Mouse (Mus musculus) heart, adult 10 weeks (tissue): ENCODE data around the gene Srcin1. TPM values are rescaled to one million over a fixed set of nuclear protein-coding genes. Genes with fewer than 3 reads are reported as not detected.

ENCODE experiments used
- polyA plus RNA-seq: library from polyadenylated mRNA; stranded (reverse); fragments of 350-450 nt; fragmentation: Illumina TruSeq; extraction: RNeasy Lipid Tissue Mini Kit (QIAGEN cat#74804); gene quantifications from one replicate; pipeline ENCODE4 v1.2.3, GENCODE M21; 2014; ENCODE audit warnings: low read depth, low replicate concordance

Srcin1 gene
- 0.26 TPM for polyA plus RNA-seq

GRCm38 (mm10) chr11:97576136-97576906 lies at the start of gene Srcin1:
TSS of gene Srcin1 (minus strand) at chr11:97576186.

GRCm38 (mm10) chr11:97499865-97500719 lies 75.9 kb downstream of the Srcin1 start, which contains the start of gene 4933428G20Rik:
TSS of gene 4933428G20Rik (minus strand) at chr11:97500340.

Other genes starting within 250 kb of the Srcin1 start
- gene Gpr179, start 224.1 kb downstream of the Srcin1 start, polyA plus RNA-seq, result not detected
- 16.7 TPM for gene Socs7, start 213.6 kb downstream of the Srcin1 start, polyA plus RNA-seq
- gene Arhgap23, start 160.7 kb downstream of the Srcin1 start, polyA plus RNA-seq, result 13.0 TPM
- not detected for gene 4933428G20Rik, start 75.8 kb downstream of the Srcin1 start, polyA plus RNA-seq
- gene Epop, start 53.5 kb upstream of the Srcin1 start, polyA plus RNA-seq, result 0.63 TPM
- 47.4 TPM for gene Mllt6, start 87.2 kb upstream of the Srcin1 start, polyA plus RNA-seq
- gene Cisd3, start 109.6 kb upstream of the Srcin1 start, polyA plus RNA-seq, result 97.2 TPM
- 6.2 TPM for gene Pcgf2, start 124.3 kb upstream of the Srcin1 start, polyA plus RNA-seq
- gene Psmb3, start 127.2 kb upstream of the Srcin1 start, polyA plus RNA-seq, result 199 TPM
- 19.2 TPM for gene Pip4k2b, start 168.5 kb upstream of the Srcin1 start, polyA plus RNA-seq
- 6.9 TPM for gene Cwc25, start 190.4 kb upstream of the Srcin1 start, polyA plus RNA-seq
- gene 1700001P01Rik, start 199.7 kb upstream of the Srcin1 start, polyA plus RNA-seq, result not detected
- gene Rpl23, start 206.3 kb upstream of the Srcin1 start, polyA plus RNA-seq, result 536 TPM
- gene Lasp1, start 222.8 kb upstream of the Srcin1 start, polyA plus RNA-seq, result 27.6 TPM